Mouse (Mus musculus) midbrain, postnatal 0 days (tissue): ENCODE measurements at regions not wholly inside any gene's neighbourhood (a gene's known extent, or its start where the extent isn't known, plus 50 kb on each side); places are given as distances from the start of the nearest gene placed in this dataset. TPM values are rescaled to one million over a fixed set of nuclear protein-coding genes. Genes with fewer than 3 reads are reported as not detected.
"Not testable (repeated sequence)": the region's sequence is repeated elsewhere in the genome, so short reads cannot be mapped to it uniquely, and the experiment has no call there.

Source experiments
- ATAC-seq: fragments of 200-750 bp; cut with Nextera tagmentation; 2 replicates; pipeline ENCODE4 v1.8.0; 2017; ENCODE audit warnings: moderate number of reproducible peaks, mild to moderate bottlenecking, moderate TSS enrichment, moderate library complexity; ENCODE audit not compliant: low FRiP score
- DNase-seq: peaks from one replicate; pipeline ENCODE4 v3.0.0-alpha.2; 2015; ENCODE audit warnings: low spot score
- H3K27ac ChIP-seq: fragments of 300-500 bp; sonication (generic); 2 replicates; pipeline ENCODE4 v1.5.1; 2014; ENCODE audit warnings: low read depth, mild to moderate bottlenecking, low read length, mixed read lengths
- H3K27me3 ChIP-seq: fragments of 300-500 bp; sonication (generic); 2 replicates; pipeline ENCODE4 v1.6.1; 2014; ENCODE audit warnings: low read length, control low read depth, mixed read lengths; ENCODE audit not compliant: insufficient read depth
- H3K36me3 ChIP-seq: fragments of 300-500 bp; sonication (generic); 2 replicates; pipeline ENCODE4 v1.6.1; 2014; ENCODE audit warnings: low read length, control low read depth, mixed read lengths; ENCODE audit not compliant: insufficient read depth
- H3K4me1 ChIP-seq: fragments of 300-500 bp; sonication (generic); 2 replicates; pipeline ENCODE4 v1.6.1; 2014; ENCODE audit warnings: mild to moderate bottlenecking, control low read depth, antibody characterized with exemption, low read length, mixed read lengths; ENCODE audit not compliant: insufficient read depth
- H3K4me2 ChIP-seq: fragments of 300-500 bp; sonication (generic); 2 replicates; pipeline ENCODE4 v1.6.1; 2014; ENCODE audit warnings: low read depth, mild to moderate bottlenecking, low read length, mixed read lengths; ENCODE audit not compliant: poor library complexity, severe bottlenecking
- H3K4me3 ChIP-seq: fragments of 300-500 bp; sonication (generic); 2 replicates; pipeline ENCODE4 v1.5.1; 2014; ENCODE audit warnings: low read depth, mild to moderate bottlenecking, low read length, moderate library complexity
- H3K9ac ChIP-seq: fragments of 300-500 bp; sonication (generic); replicated peaks from 2 replicates; pipeline ENCODE4 v1.6.1; 2014; ENCODE audit warnings: mild to moderate bottlenecking, low read length, moderate library complexity, mixed read lengths; ENCODE audit not compliant: poor library complexity, severe bottlenecking
- H3K9me3 ChIP-seq: fragments of 300-500 bp; sonication (generic); 2 replicates; pipeline ENCODE4 v1.6.1; 2016; ENCODE audit warnings: low read length, control low read depth
- CTCF ChIP-seq: IDR thresholded peaks from 2 replicates; pipeline ENCODE4 v1.5.1; 2016; ENCODE audit warnings: antibody characterized with exemption, mild to moderate bottlenecking
- WGBS: fragments of 180-500 bp; shearing (Covaris S2); extraction: QIAGEN DNeasy Blood & Tissue Kit; methylation state at CpG from one replicate; pipeline ENCODE4 v1.1.7; 2014; 5-methylcytosine and 5-hydroxymethylcytosine counted together
- microRNA-seq: library from miRNA; unstranded; fragments of <30 nt; microRNA quantifications from one replicate; pipeline ENCODE4, GENCODE M21; 2016; ENCODE audit warnings: borderline number of aligned reads

GRCm38 (mm10) chr8:97234551-97235107 is 1346.3 kb upstream of the Got2 start:
- ATAC-seq = no peak
- Histone ChIP-seq H3K4me3 (no peak overlapping the region), H3K4me1 (no peaks in the 10 kb centered on the region), H3K9ac (no peak overlapping the region), H3K9me3 (no peaks in the 10 kb centered on the region), H3K36me3 (no peaks in the 10 kb centered on the region), H3K4me2 (no peak overlapping the region), H3K27ac (no peak overlapping the region), H3K27me3 (no peaks in the 10 kb centered on the region)
- WGBS = 90% methylated on average over 4 of the region's 4 CpGs
- no peak for TF ChIP-seq CTCF
- DNase-seq = no peak

- H3K9me3 ChIP-seq = no peaks in the 10 kb centered on the region
- ATAC-seq = no peak
- no peaks in the 10 kb centered on the region for H3K4me1 ChIP-seq
- TF ChIP-seq CTCF = no peak
- DNase-seq = no peak
- no peak overlapping the region for H3K9ac ChIP-seq
- H3K27me3 ChIP-seq = no peaks in the 10 kb centered on the region
- WGBS = 73% methylated on average over 2 of the region's 2 CpGs
- H3K36me3 ChIP-seq = no peaks in the 10 kb centered on the region
- no peak overlapping the region for H3K4me3 ChIP-seq
- no peak overlapping the region for H3K27ac ChIP-seq
- no peak overlapping the region for H3K4me2 ChIP-seq
Measured at GRCm38 (mm10) chr8:97232619-97233376, 1344.5 kb upstream of the Got2 start.

GRCm38 (mm10) chr8:97231652-97232051 is 1343.3 kb upstream of the Got2 start:
- Histone ChIP-seq H3K4me3 (no peak overlapping the region), H3K9me3 (no peaks in the 10 kb centered on the region), H3K27ac (no peak overlapping the region), H3K4me1 (no peaks in the 10 kb centered on the region), H3K9ac (no peak overlapping the region), H3K36me3 (no peaks in the 10 kb centered on the region), H3K27me3 (no peaks in the 10 kb centered on the region), H3K4me2 (no peak overlapping the region)
- DNase-seq = no peak
- no peak for TF ChIP-seq CTCF
- no peak for ATAC-seq
- 87% methylated on average over 5 of the region's 5 CpGs for WGBS

- no peaks in the 10 kb centered on the region for H3K9me3 ChIP-seq
- no peak overlapping the region for H3K4me3 ChIP-seq
- no peak overlapping the region for H3K9ac ChIP-seq
- TF ChIP-seq CTCF = no peak
- ATAC-seq (no peak), DNase-seq (no peak)
- H3K27me3 ChIP-seq = no peaks in the 10 kb centered on the region
- no peaks in the 10 kb centered on the region for H3K4me1 ChIP-seq
- 88% methylated on average over 1 of the region's 1 CpGs for WGBS
- no peak overlapping the region for H3K27ac ChIP-seq
- H3K36me3 ChIP-seq = no peaks in the 10 kb centered on the region
- no peak overlapping the region for H3K4me2 ChIP-seq
Measured at GRCm38 (mm10) chr8:97191806-97192205, 1303.5 kb upstream of the Got2 start.

GRCm38 (mm10) chr8:97183831-97184230 is 1295.5 kb upstream of the Got2 start:
- DNase-seq, H3K4me2 ChIP-seq, H3K27me3 ChIP-seq, H3K27ac ChIP-seq, H3K4me3 ChIP-seq, H3K9ac ChIP-seq, H3K9me3 ChIP-seq, H3K4me1 ChIP-seq, ATAC-seq, H3K36me3 ChIP-seq: not testable (repeated sequence)
- WGBS = 93% methylated on average over 13 of the region's 13 CpGs

- H3K36me3 ChIP-seq, H3K9ac ChIP-seq, H3K9me3 ChIP-seq, ATAC-seq, H3K4me1 ChIP-seq, H3K27me3 ChIP-seq, DNase-seq, H3K4me3 ChIP-seq, H3K4me2 ChIP-seq, H3K27ac ChIP-seq: not testable (repeated sequence)
Measured at GRCm38 (mm10) chr8:97182456-97182855, 1294.1 kb upstream of the Got2 start.

Small RNA genes in the stretch of these regions (microRNA-seq; reads per million reads assigned to microRNA genes)
- not detected for gene Gm26399
